Mouse (Mus musculus) limb, embryonic 11.5 days (tissue): ENCODE measurements around the gene Umodl1. TPM values are rescaled to one million over a fixed set of nuclear protein-coding genes. Genes with fewer than 3 reads are reported as not detected.
A peak's percentile ranks its signal among the peaks of the same experiment; 100 is the strongest.

ENCODE experiments used
- ATAC-seq: fragments of 200-750 bp; cut with Nextera tagmentation; 2 replicates; pipeline ENCODE4 v1.8.0; 2017; ENCODE audit warnings: low read depth; ENCODE audit not compliant: insufficient number of reproducible peaks, low FRiP score, low TSS enrichment
- DNase-seq: peaks from one replicate; pipeline ENCODE4 v3.0.0-alpha.2; 2015; ENCODE audit warnings: low spot score
- H3K27ac ChIP-seq: fragments of 300-500 bp; sonication (generic); replicated peaks from 2 replicates; pipeline ENCODE4 v1.5.1; 2014; ENCODE audit warnings: low read depth, mild to moderate bottlenecking, low read length
- H3K27me3 ChIP-seq: fragments of 300-500 bp; sonication (generic); 2 replicates; pipeline ENCODE4 v1.6.1; 2014; ENCODE audit warnings: mild to moderate bottlenecking, low read length, mixed read lengths; ENCODE audit not compliant: control insufficient read depth, insufficient read depth
- H3K36me3 ChIP-seq: fragments of 300-500 bp; sonication (generic); 2 replicates; pipeline ENCODE4 v1.6.1; 2014; ENCODE audit warnings: mild to moderate bottlenecking, low read length, moderate library complexity, mixed read lengths; ENCODE audit not compliant: control insufficient read depth, insufficient read depth
- H3K4me1 ChIP-seq: fragments of 300-500 bp; sonication (generic); 2 replicates; pipeline ENCODE4 v1.6.1; 2014; ENCODE audit warnings: low read length, mixed read lengths; ENCODE audit not compliant: control insufficient read depth, insufficient read depth
- H3K4me2 ChIP-seq: fragments of 300-500 bp; sonication (generic); 2 replicates; pipeline ENCODE4 v1.6.1; 2014; ENCODE audit warnings: low read depth, mild to moderate bottlenecking, moderate library complexity; ENCODE audit not compliant: severe bottlenecking
- H3K4me3 ChIP-seq: fragments of 300-500 bp; sonication (generic); 2 replicates; pipeline ENCODE4 v1.5.1; 2014; ENCODE audit warnings: low read depth, low read length
- H3K9ac ChIP-seq: fragments of 300-500 bp; sonication (generic); 2 replicates; pipeline ENCODE4 v1.6.1; 2014; ENCODE audit warnings: mild to moderate bottlenecking, low read length
- H3K9me3 ChIP-seq: fragments of 300-500 bp; sonication (generic); 2 replicates; pipeline ENCODE4 v1.6.1; 2016; ENCODE audit warnings: low read length; ENCODE audit not compliant: control insufficient read depth
- WGBS: fragments of 180-500 bp; shearing (Covaris S2); extraction: QIAGEN DNeasy Blood & Tissue Kit; methylation state at CpG from one replicate; pipeline ENCODE4 v1.1.7; 2014; 5-methylcytosine and 5-hydroxymethylcytosine counted together
- polyA plus RNA-seq: library from polyadenylated mRNA; unstranded; fragments of >200 nt; fragmentation: Nextera tagmentation; extraction: Ambion mirVana; gene quantifications from 2 replicates; pipeline ENCODE4 v1.2.1, GENCODE M21; 2014

Gene Umodl1
- polyA plus RNA-seq, 1 experiment from 2014 or later = not detected

GRCm38 (mm10) chr17:31034674-31035356 is 80.4 kb downstream of the Umodl1 start:
- 89% methylated on average over 9 of the region's 9 CpGs for WGBS
- Histone ChIP-seq H3K9ac (no peak overlapping the region), H3K36me3 (no peaks in the 10 kb centered on the region), H3K9me3 (no peaks in the 10 kb centered on the region), H3K27me3 (no peaks in the 10 kb centered on the region), H3K4me3 (no peak overlapping the region), H3K27ac (no peak overlapping the region), H3K4me1 (0 out of 2 replicates have a peak, but pooled peaks cover 5% of the 10 kb centered on the region), H3K4me2 (no peak overlapping the region)
- no peak for DNase-seq
- no peak for ATAC-seq

GRCm38 (mm10) chr17:31036168-31036876 is 81.9 kb downstream of the Umodl1 start:
- Histone ChIP-seq H3K36me3 (no peaks in the 10 kb centered on the region), H3K27me3 (no peaks in the 10 kb centered on the region), H3K27ac (no peak overlapping the region), H3K9ac (no peak overlapping the region), H3K4me3 (no peak overlapping the region), H3K9me3 (no peaks in the 10 kb centered on the region), H3K4me2 (no peak overlapping the region), H3K4me1 (0 out of 2 replicates have a peak, but pooled peaks cover 5% of the 10 kb centered on the region)
- ATAC-seq = no peak
- WGBS = 88% methylated on average over 22 of the region's 22 CpGs
- DNase-seq = no peak

- ATAC-seq (no peak), DNase-seq (no peak)
- Histone ChIP-seq H3K27ac (no peak overlapping the region), H3K9me3 (no peaks in the 10 kb centered on the region), H3K27me3 (no peaks in the 10 kb centered on the region), H3K36me3 (no peaks in the 10 kb centered on the region), H3K4me1 (0 out of 2 replicates have a peak, but pooled peaks cover 5% of the 10 kb centered on the region), H3K4me2 (no peak overlapping the region), H3K9ac (no peak overlapping the region), H3K4me3 (no peak overlapping the region)
- WGBS = 66% methylated on average over 8 of the region's 8 CpGs
Observed at GRCm38 (mm10) chr17:31037331-31037730, 82.9 kb downstream of the Umodl1 start.

DNA sequence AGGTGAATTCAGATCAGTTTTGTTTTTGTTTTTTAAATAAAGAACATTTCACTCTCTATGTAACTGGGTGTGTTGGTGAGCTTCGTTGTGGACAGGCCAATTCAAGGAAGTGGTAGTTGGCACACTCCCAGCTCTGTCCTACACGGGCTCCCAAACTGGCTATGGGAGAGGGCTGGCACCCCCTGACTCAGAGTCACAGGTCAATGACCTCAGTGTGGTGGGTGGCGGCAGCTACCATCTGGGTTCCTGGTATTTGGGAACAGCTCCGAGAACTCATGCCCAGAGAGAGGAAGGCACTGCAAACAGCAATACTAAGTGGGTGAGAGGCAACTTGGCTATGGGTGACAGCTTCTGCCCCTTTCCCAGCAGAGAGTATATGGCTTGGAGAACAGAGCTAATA is 83.9 kb downstream of the Umodl1 start:
- Histone ChIP-seq H3K36me3 (no peaks in the 10 kb centered on the region), H3K4me1 (0 out of 2 replicates have a peak, but pooled peaks cover 5% of the 10 kb centered on the region), H3K9me3 (no peaks in the 10 kb centered on the region), H3K4me2 (no peak overlapping the region), H3K27ac (no peak overlapping the region), H3K4me3 (no peak overlapping the region), H3K27me3 (no peaks in the 10 kb centered on the region), H3K9ac (no peak overlapping the region)
- no peak for ATAC-seq
- WGBS = 77% methylated on average over 4 of the region's 4 CpGs
- DNase-seq = no peak

DNA sequence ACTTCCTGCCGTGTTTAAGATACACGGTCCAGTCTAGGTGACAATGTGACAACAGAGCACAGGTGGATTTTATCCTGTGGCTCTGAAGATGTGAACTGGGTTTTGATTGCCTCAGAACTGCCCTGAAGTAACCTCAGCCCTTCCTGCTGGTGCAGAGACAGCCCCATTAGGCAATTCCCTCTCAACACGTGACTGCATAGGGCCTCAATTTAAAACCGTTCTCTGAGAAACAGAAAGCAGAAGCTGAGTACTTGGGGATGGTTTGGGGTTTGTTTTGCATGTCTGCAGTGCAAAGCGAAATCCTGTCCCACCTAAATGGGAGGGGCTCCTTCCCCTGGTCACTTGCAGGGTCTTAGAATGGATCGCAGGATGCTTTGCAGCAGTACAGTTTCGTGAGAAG is 85.2 kb downstream of the Umodl1 start:
- Histone ChIP-seq H3K4me1 (0 out of 2 replicates have a peak, but pooled peaks cover 5% of the 10 kb centered on the region), H3K36me3 (no peaks in the 10 kb centered on the region), H3K27me3 (no peaks in the 10 kb centered on the region), H3K27ac (no peak overlapping the region), H3K9ac (no peak overlapping the region), H3K4me2 (no peak overlapping the region), H3K4me3 (no peak overlapping the region), H3K9me3 (no peaks in the 10 kb centered on the region)
- DNase-seq (no peak), ATAC-seq (no peak)
- WGBS = 63% methylated on average over 7 of the region's 7 CpGs

DNA sequence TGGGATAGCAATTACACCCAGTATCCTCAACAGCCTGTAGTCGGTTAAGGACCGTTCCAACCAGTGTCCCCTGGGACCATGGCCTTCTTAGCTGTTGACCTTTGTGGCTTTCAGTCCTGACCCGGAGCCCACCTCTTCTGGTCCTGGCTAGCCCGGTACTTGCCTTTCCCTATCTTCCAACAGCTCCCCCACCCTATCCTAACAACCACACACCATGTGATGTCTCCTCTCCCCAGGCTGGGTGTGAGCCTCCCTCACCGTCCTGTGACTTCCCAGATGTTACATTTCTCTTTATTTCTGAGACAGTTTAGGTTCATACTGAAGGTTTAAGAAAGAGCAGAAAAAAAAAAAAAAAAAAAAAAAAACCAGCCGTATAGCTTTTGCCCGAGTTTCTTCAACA is 86.0 kb downstream of the Umodl1 start:
- no peak overlapping the region for H3K9ac ChIP-seq
- H3K27ac ChIP-seq = no peak overlapping the region
- WGBS = 77% methylated on average over 7 of the region's 7 CpGs
- no peak overlapping the region for H3K4me2 ChIP-seq
- no peaks in the 10 kb centered on the region for H3K36me3 ChIP-seq
- no peak overlapping the region for H3K4me3 ChIP-seq
- no peak for DNase-seq
- H3K27me3 ChIP-seq = no peaks in the 10 kb centered on the region
- no peak for ATAC-seq
- 0 out of 2 replicates have a peak, but pooled peaks cover 5% of the 10 kb centered on the region for H3K4me1 ChIP-seq
- H3K9me3 ChIP-seq = no peaks in the 10 kb centered on the region

DNA sequence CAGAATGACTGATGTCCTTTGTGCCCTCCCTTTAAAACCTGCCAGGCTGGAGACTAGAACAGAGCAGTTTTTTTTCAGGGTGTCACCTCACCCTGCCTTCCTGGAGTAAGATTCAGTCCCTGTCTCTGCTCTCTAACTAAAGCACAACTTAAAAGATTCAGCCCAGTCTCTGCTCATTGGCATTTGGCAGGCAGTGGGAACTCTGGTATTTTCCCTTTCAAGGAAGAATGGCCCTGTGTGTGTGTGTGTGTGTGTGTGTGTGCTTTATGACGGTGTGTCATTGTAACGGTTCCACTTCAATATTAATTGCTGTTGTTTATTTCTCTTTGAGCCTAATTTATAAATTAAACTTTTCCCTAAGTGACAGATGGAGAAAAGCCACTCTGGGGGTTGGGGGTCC is 88.3 kb downstream of the Umodl1 start:
- no peak overlapping the region for H3K27ac ChIP-seq
- ATAC-seq (no peak), DNase-seq (no peak)
- no peaks in the 10 kb centered on the region for H3K36me3 ChIP-seq
- H3K4me3 ChIP-seq = no peak overlapping the region
- no peak overlapping the region for H3K9ac ChIP-seq
- WGBS = 80% methylated on average over 2 of the region's 2 CpGs
- no peak overlapping the region for H3K4me2 ChIP-seq
- H3K4me1 ChIP-seq = no peaks in the 10 kb centered on the region
- H3K27me3 ChIP-seq = no peaks in the 10 kb centered on the region
- H3K9me3 ChIP-seq = no peaks in the 10 kb centered on the region

- 3% methylated on average over 49 of the region's 49 CpGs for whole genome bisulfite sequencing
- peak within 1 kb of the TSS; percentile 28; the same call in 1 of the 2 replicates for H3K9ac ChIP-seq
- H3K27ac ChIP-seq = no peak within 1 kb of the TSS
- DNase-seq = peak; percentile 75
- peak; percentile 51; the same call in 1 of the 2 replicates for ATAC-seq
- peak within 1 kb of the TSS; percentile 81 for H3K4me2 ChIP-seq
- H3K4me1 ChIP-seq = peaks cover 19% of the 10 kb centered on the region
- H3K9me3 ChIP-seq = no peaks in the 10 kb centered on the region
- H3K36me3 ChIP-seq = no peaks in the 10 kb centered on the region
- H3K4me3 ChIP-seq = peak within 1 kb of the TSS; percentile 38
- peaks cover 23% of the 10 kb centered on the region for H3K27me3 ChIP-seq
Observed at GRCm38 (mm10) chr17:31057151-31057890, 102.9 kb downstream of the Umodl1 start, which contains the start of gene Abcg1. Abcg1 (plus strand) TSS chr17:31057675.
